Mouse (Mus musculus) B cell, adult (primary cell): ENCODE results near the gene Hps4. TPM values are rescaled to one million over a fixed set of nuclear protein-coding genes. Genes with fewer than 3 reads are reported as not detected.

Source experiments
- total RNA-seq: library from RNA; stranded (reverse); gene quantifications from 4 replicates; pipeline ENCODE4 v1.2.4, GENCODE M21; 2023; ENCODE audit not compliant: inconsistent age

Hps4 gene
- 36.9 to 43.1 TPM (median 41.3 TPM) in 4 replicates for total RNA-seq

DNA sequence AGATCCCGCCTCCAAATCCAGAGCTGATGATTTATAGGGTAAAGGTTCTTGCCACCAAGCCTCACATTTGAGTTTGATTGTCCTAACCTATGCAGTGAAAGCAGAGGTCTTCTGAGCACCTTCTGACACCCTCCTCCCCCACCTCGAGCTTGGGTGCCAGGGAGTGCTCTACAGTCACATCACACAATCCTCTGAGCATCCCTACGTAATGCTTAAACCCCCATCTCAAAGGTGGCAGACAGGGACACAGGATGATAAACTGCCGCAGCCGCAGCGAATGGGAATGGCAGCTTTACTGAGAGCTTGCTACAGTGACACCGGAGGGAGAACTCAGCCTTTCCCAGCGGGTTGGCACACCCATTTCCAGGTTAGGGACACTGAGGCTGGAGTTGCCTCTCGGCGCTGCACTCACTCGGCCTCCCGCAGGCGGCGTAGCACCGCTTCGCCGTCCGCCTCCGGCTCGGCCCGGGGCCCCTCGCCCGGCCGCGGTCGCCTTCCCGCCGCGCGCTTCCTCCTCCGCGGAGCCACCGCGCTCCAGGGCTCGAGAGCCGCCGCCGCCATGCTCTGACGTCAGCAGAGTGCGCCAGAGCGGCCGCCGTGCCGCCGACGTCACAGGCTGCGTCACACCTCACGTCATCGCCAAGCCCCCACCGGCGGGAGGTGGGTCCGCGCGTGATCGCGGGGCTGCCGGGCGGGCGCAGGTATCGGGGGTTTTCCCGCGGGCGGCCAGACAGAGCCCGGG, at the start of gene Hps4, which contains the start of gene Srrd:
TSS of gene Hps4 (plus strand) at position 621 of the 742 bp plus-strand sequence.
TSS of gene Srrd (minus strand) at position 578 of the 742 bp plus-strand sequence.

GRCm38 (mm10) chr5:112325546-112326445, 17.1 kb upstream of the Hps4 start, which contains the start of gene Tfip11:
Gene Tfip11 (plus strand): TSS chr5:112326358.

GRCm38 (mm10) chr5:112355910-112356309, 13.0 kb downstream of the Hps4 start, which contains the start of gene Gm6583:
Gene Gm6583 (minus strand): TSS chr5:112356033.

DNA sequence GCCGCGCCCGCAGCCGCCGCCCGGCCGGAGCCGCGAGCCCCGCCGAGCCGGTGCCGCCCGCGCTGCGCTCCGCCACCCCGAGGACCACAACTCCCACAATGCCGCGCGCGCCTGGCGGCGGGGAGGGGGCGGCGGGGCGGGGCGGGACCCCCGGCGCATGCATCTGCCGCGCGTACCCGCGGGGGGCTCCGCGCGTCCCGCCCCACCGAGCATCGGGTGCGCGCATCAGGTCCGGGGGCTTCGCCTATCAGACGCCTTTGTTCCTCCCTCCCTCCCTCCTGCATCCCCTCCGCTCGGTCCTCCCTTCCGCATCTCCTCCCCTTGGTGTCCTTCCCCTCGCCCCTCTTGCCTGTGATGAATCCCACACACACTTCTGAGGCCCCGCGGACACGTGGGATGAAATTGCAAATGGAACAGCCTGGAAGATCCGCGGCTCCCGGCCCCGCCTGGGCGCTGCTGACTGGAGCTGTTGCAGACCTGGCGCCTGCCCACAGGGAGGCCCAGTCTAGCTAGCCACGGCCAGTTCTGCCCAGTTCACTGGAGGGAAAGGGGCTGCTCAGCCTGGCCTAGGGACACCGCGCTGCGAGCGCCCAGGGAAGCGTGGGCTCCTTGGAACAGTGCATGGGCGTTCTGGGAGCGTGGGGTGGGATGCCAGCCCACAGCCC, 52.0 kb downstream of the Hps4 start, which contains the start of gene Asphd2:
TSS of gene Asphd2 (minus strand) at position 88 of the 665 bp plus-strand sequence.

Other genes starting within 250 kb of the Hps4 start
- gene Cryba4, start 90.6 kb upstream of the Hps4 start, total RNA-seq, result 1.2 TPM in 1 of 4 replicates, not detected in the others
- not detected in 4 replicates for gene Crybb1, start 87.3 kb upstream of the Hps4 start, total RNA-seq
- gene Tpst2, start 66.4 kb upstream of the Hps4 start, total RNA-seq, result 96.2 to 102 TPM (median 99.6 TPM) in 4 replicates
- 121 to 131 TPM (median 127 TPM) in 4 replicates for gene Tfip11, start 16.7 kb upstream of the Hps4 start, total RNA-seq
- 48.7 to 67.6 TPM (median 57.5 TPM) in 4 replicates for gene Srrd, start within 50 bp of the Hps4 start, total RNA-seq
- gene Gm6583, start 12.9 kb downstream of the Hps4 start, total RNA-seq, result not detected in 4 replicates
- gene Asphd2, start 51.8 kb downstream of the Hps4 start, total RNA-seq, result not detected in 4 replicates
- gene Gm6588, start 106.3 kb downstream of the Hps4 start, total RNA-seq, result not detected in 4 replicates
- gene Sez6l, start 234.1 kb downstream of the Hps4 start, total RNA-seq, result not detected in 4 replicates